Mouse (Mus musculus): ENCODE measurements at regions not wholly inside any gene's neighbourhood (a gene's known extent, or its start where the extent isn't known, plus 50 kb on each side); places are given as distances from the start of the nearest gene placed in this dataset.

DNA sequence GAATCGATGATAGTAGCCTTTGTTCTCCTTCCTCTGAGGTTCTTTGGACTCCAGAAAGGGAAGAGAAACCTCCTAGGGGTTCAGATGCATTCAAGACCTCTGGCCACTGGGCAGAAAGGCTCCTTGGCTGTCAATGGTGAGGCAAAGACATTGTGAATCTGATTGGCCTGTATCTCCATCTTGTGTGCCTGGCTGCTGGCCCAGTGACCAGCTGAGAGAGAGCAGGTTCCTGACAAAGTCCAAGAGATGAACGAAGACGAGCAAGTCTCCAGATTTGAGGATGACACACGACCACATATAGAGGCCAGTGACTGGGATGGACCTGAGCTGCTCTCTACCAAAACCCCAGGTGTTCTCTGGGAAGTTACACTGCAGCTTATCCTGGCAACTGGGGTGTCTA, 305.4 kb upstream of the Zmiz1 start:
- no peak for ATAC-seq (replicated peaks; ENCODE audit: extremely low read depth, insufficient read depth, low FRiP score)
- Histone ChIP-seq H3K4me3 (ENCODE audit: low read length) (no peak overlapping the region), H3K27me3 (ENCODE audit: control insufficient read depth, insufficient read depth, low read length) (no peaks in the 10 kb centered on the region), H3K27ac (ENCODE audit: low read length) (no peak overlapping the region), H3K4me2 (ENCODE audit: low read depth, low read length) (no peak overlapping the region), H3K9me3 (replicated peaks; ENCODE audit: control insufficient read depth, low read length) (no peaks in the 10 kb centered on the region), H3K4me1 (ENCODE audit: control insufficient read depth, insufficient read depth, low read length) (peaks cover 30% of the 10 kb centered on the region), H3K36me3 (ENCODE audit: control insufficient read depth, insufficient read depth) (no peaks in the 10 kb centered on the region), H3K9ac (ENCODE audit: low read length) (no peak overlapping the region)
- WGBS: 78% methylated on average over 4 of the region's 4 CpGs

DNA sequence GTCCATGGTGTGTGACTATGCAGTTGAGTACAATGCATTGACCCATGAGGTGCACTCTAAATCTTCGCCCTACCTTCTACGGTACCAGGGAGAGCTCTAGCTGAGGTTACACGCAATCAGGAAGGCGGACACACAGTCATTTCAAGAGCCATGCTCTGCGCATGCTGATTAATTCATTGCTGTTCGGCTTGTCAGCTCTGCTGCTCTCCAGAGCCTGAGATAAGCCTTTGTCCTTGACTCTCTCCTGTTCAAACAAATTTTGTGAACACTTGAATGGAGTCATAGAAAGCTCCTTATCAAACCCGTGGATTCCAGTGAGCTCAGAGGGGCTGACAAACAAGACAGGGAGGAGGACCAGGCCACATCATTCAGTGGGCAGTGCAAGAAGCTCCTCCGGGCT, 304.8 kb upstream of the Zmiz1 start:
- Histone ChIP-seq H3K36me3 (ENCODE audit: control insufficient read depth, insufficient read depth) (no peaks in the 10 kb centered on the region), H3K4me1 (ENCODE audit: control insufficient read depth, insufficient read depth, low read length) (peaks cover 30% of the 10 kb centered on the region), H3K4me2 (ENCODE audit: low read depth, low read length) (no peak overlapping the region), H3K27ac (ENCODE audit: low read length) (peak overlapping the region; percentile 65), H3K9me3 (replicated peaks; ENCODE audit: control insufficient read depth, low read length) (no peaks in the 10 kb centered on the region), H3K27me3 (ENCODE audit: control insufficient read depth, insufficient read depth, low read length) (no peaks in the 10 kb centered on the region), H3K9ac (ENCODE audit: low read length) (no peak overlapping the region), H3K4me3 (ENCODE audit: low read length) (no peak overlapping the region)
- peak; percentile 29; the same call in 1 of the 2 replicates for ATAC-seq (replicated peaks; ENCODE audit: extremely low read depth, insufficient read depth, low FRiP score)
- WGBS: 32% methylated on average over 8 of the region's 8 CpGs

DNA sequence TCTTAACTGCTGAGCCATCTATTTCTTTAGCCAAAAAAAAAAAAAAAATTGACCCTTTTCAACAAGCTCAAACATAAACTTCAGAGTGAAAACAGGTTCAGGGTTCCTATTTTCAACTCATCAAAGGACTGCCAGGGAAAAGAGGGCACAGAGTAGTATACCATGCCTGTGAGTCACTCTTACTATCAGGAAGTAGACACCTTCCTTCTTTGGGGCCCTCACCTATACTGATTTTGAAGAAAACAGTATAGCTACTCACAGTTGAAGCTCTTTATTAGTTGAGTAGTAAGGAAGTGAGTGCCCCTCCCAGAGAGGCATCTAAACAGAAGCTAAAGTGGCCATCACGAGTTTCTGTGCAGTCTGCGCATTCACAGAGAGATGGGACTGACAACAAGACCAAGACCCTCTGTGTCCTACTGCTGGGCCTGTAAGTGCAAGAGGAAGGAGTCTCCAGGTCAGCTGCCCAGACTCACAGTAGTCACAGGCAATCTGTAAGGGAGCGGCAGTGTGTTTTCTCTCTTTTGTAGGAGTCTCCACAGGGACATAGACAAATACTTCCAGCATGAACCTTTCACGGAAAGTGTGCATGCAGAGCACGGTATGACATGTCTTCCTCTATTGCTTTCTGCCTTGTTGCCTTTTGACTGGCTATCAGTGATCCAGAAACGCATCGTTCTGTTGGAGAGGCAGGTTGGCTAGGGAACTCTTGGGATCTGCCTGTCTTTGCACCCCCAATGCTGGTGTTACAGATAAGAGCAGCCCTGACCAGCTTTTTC, 303.8 kb upstream of the Zmiz1 start:
- Histone ChIP-seq H3K36me3 (ENCODE audit: control insufficient read depth, insufficient read depth) (no peaks in the 10 kb centered on the region), H3K4me1 (ENCODE audit: control insufficient read depth, insufficient read depth, low read length) (peaks cover 30% of the 10 kb centered on the region), H3K27me3 (ENCODE audit: control insufficient read depth, insufficient read depth, low read length) (no peaks in the 10 kb centered on the region), H3K9ac (ENCODE audit: low read length) (no peak overlapping the region), H3K4me3 (ENCODE audit: low read length) (no peak overlapping the region), H3K27ac (ENCODE audit: low read length) (peak overlapping the region; percentile 94), H3K9me3 (replicated peaks; ENCODE audit: control insufficient read depth, low read length) (no peaks in the 10 kb centered on the region), H3K4me2 (ENCODE audit: low read depth, low read length) (no peak overlapping the region)
- no peak for ATAC-seq (replicated peaks; ENCODE audit: extremely low read depth, insufficient read depth, low FRiP score)
- 49% methylated on average over 7 of the region's 7 CpGs for WGBS

DNA sequence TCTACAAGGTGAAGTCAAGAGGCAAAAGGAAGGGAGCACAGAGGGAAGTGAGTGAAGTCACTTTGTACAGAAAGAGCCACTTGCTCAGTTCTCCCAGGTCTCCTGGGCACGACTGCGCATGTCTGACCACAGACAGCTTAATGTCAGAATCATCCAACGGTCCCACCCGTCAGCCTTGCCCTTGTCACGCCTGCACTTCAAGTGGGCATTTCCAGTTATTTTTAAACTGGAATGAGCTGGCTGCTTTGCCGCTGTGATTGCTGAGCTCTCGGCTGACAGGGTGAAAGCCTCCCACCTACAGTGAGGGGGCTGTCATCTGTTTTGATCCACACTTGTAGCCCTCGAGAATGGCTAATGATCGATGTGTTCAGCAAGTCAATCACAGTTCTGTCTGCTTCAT, 302.8 kb upstream of the Zmiz1 start:
- Histone ChIP-seq H3K9ac (ENCODE audit: low read length) (peak overlapping the region; percentile 44), H3K27ac (ENCODE audit: low read length) (peak overlapping the region; percentile 94)

DNA sequence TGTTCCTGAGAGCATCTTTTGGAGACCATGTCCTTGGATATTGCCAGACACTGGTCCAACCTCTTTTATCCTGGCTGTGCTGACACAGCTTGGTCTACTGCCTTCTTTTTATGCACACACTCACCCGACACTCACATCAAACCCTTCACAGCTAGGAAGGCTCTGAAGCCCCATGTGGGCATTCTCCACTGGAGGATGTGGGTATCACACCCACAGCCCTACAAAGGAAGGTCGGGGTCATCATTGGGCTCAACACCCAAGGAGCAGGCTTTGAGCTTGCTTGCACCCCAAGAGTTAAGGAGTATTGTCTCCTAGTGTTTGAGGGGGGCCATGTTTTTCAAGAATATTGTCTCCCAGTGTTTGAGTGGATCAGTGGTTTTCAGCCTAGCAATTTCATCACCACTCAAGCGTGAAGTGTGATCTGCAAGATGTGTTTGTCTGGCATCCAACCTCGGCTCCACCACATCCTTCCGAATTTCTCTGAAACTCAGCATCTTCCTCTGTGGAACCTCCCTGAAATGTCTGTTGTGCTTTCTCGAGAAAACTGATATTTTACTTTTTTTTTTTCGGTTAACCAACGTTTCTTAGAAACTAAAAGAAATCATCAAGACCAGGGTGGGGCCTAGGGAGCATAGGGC, 297.2 kb upstream of the Zmiz1 start:
- WGBS: 74% methylated on average over 8 of the region's 8 CpGs
- peaks cover 11% of the 10 kb centered on the region for H3K4me1 ChIP-seq (ENCODE audit: control insufficient read depth, insufficient read depth, low read length)
- H3K27ac ChIP-seq (ENCODE audit: low read length): no peak overlapping the region
- no peak overlapping the region for H3K4me3 ChIP-seq (ENCODE audit: low read length)
- no peak overlapping the region for H3K9ac ChIP-seq (ENCODE audit: low read length)
- H3K9me3 ChIP-seq (replicated peaks; ENCODE audit: control insufficient read depth, low read length): no peaks in the 10 kb centered on the region
- ATAC-seq (replicated peaks; ENCODE audit: extremely low read depth, insufficient read depth, low FRiP score): no peak
- no peaks in the 10 kb centered on the region for H3K36me3 ChIP-seq (ENCODE audit: control insufficient read depth, insufficient read depth)
- no peak overlapping the region for H3K4me2 ChIP-seq (ENCODE audit: low read depth, low read length)
- no peaks in the 10 kb centered on the region for H3K27me3 ChIP-seq (ENCODE audit: control insufficient read depth, insufficient read depth, low read length)

More for the DNA sequence above, 302.8 kb upstream of the Zmiz1 start:
- H3K27me3 ChIP-seq (ENCODE audit: control insufficient read depth, insufficient read depth, low read length): no peaks in the 10 kb centered on the region
- H3K4me2 ChIP-seq (ENCODE audit: low read depth, low read length): peak overlapping the region; percentile 46
- 24% methylated on average over 9 of the region's 9 CpGs for WGBS
- H3K4me1 ChIP-seq (ENCODE audit: control insufficient read depth, insufficient read depth, low read length): peaks cover 30% of the 10 kb centered on the region
- H3K4me3 ChIP-seq (ENCODE audit: low read length): no peak overlapping the region
- no peaks in the 10 kb centered on the region for H3K9me3 ChIP-seq (replicated peaks; ENCODE audit: control insufficient read depth, low read length)
- no peaks in the 10 kb centered on the region for H3K36me3 ChIP-seq (ENCODE audit: control insufficient read depth, insufficient read depth)
- peak; percentile 83 for ATAC-seq (replicated peaks; ENCODE audit: extremely low read depth, insufficient read depth, low FRiP score)

DNA sequence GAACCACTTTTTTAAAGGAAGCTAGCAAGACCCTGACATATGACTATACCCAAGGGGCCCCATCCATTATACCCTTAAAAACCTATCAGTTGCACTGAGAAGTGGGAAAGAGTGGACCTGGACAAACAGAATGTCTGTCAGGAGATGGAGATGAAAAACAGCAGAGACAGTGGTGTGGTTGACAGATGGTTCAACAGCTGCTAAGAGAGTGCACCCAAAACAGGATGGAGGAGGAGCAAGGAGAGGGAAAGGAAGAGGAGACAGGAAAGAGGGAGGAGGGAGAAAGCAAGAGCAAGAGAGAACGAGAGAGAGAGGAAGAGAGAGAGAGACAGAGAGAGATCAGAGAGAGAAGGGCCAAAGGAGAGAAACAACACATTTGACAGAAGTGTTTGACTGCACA, 292.8 kb upstream of the Zmiz1 start:
- H3K36me3 ChIP-seq (ENCODE audit: control insufficient read depth, insufficient read depth): no peaks in the 10 kb centered on the region
- peaks cover 22% of the 10 kb centered on the region for H3K4me1 ChIP-seq (ENCODE audit: control insufficient read depth, insufficient read depth, low read length)
- no peak overlapping the region for H3K4me2 ChIP-seq (ENCODE audit: low read depth, low read length)
- 32% methylated on average over 1 of the region's 1 CpGs for WGBS
- no peaks in the 10 kb centered on the region for H3K27me3 ChIP-seq (ENCODE audit: control insufficient read depth, insufficient read depth, low read length)
- no peaks in the 10 kb centered on the region for H3K9me3 ChIP-seq (replicated peaks; ENCODE audit: control insufficient read depth, low read length)
- no peak overlapping the region for H3K9ac ChIP-seq (ENCODE audit: low read length)
- H3K4me3 ChIP-seq (ENCODE audit: low read length): no peak overlapping the region
- ATAC-seq (replicated peaks; ENCODE audit: extremely low read depth, insufficient read depth, low FRiP score): no peak
- no peak overlapping the region for H3K27ac ChIP-seq (ENCODE audit: low read length)

DNA sequence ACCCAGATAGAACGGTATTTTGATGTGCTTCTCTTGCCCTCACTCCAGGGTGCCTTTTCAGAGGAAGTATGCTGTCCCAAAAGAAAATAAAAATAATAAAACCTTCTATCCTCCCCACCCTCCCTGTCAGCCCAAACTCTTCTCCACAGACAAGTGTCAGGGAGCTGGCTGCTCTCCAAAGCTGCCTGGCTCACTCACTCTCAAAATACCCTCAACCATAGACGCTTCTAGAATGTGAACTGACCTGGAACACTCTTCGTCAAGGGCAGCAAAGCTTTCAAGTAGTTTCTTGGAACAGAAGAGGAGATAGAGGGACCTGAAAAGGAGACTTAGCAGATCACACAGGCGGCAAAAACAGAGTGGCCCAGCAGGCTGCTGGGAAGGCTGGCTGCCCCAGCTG, 291.4 kb upstream of the Zmiz1 start:
- H3K9me3 ChIP-seq (replicated peaks; ENCODE audit: control insufficient read depth, low read length): no peaks in the 10 kb centered on the region
- H3K27me3 ChIP-seq (ENCODE audit: control insufficient read depth, insufficient read depth, low read length): no peaks in the 10 kb centered on the region
- no peak overlapping the region for H3K4me3 ChIP-seq (ENCODE audit: low read length)
- H3K9ac ChIP-seq (ENCODE audit: low read length): peak overlapping the region; percentile 12; the same call in 1 of the 2 replicates
- WGBS: 30% methylated on average over 4 of the region's 4 CpGs
- H3K4me1 ChIP-seq (ENCODE audit: control insufficient read depth, insufficient read depth, low read length): peaks cover 22% of the 10 kb centered on the region
- H3K27ac ChIP-seq (ENCODE audit: low read length): peak overlapping the region; percentile 83
- no peaks in the 10 kb centered on the region for H3K36me3 ChIP-seq (ENCODE audit: control insufficient read depth, insufficient read depth)
- ATAC-seq (replicated peaks; ENCODE audit: extremely low read depth, insufficient read depth, low FRiP score): no peak; the same call in 1 of the 2 replicates
- no peak overlapping the region for H3K4me2 ChIP-seq (ENCODE audit: low read depth, low read length)

DNA sequence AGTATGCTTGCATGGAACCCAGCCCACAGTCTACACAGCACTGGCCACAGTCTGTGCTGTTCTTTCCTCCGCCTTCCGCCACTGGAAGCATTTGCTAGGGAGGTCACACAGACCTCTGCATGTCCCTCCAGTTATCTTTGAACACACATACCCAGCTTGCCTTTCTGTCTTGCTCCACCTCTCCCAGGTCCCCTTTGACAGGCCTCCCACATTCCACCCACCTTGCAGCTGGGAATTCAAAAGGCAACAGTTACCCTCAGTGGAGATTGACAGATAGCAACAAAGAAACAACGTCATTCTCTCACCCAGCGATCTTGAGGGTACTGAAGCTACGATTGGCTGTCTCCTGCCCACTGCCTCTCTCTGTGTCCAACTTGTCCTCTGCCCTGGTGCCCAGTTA, 290.7 kb upstream of the Zmiz1 start:
- ATAC-seq (replicated peaks; ENCODE audit: extremely low read depth, insufficient read depth, low FRiP score): no peak
- Histone ChIP-seq H3K4me2 (ENCODE audit: low read depth, low read length) (no peak overlapping the region), H3K9me3 (replicated peaks; ENCODE audit: control insufficient read depth, low read length) (no peaks in the 10 kb centered on the region), H3K27ac (ENCODE audit: low read length) (peak overlapping the region; percentile 83), H3K4me3 (ENCODE audit: low read length) (no peak overlapping the region), H3K4me1 (ENCODE audit: control insufficient read depth, insufficient read depth, low read length) (peaks cover 22% of the 10 kb centered on the region), H3K27me3 (ENCODE audit: control insufficient read depth, insufficient read depth, low read length) (no peaks in the 10 kb centered on the region), H3K36me3 (ENCODE audit: control insufficient read depth, insufficient read depth) (no peaks in the 10 kb centered on the region), H3K9ac (ENCODE audit: low read length) (no peak overlapping the region)
- 47% methylated on average over 5 of the region's 5 CpGs for WGBS

DNA sequence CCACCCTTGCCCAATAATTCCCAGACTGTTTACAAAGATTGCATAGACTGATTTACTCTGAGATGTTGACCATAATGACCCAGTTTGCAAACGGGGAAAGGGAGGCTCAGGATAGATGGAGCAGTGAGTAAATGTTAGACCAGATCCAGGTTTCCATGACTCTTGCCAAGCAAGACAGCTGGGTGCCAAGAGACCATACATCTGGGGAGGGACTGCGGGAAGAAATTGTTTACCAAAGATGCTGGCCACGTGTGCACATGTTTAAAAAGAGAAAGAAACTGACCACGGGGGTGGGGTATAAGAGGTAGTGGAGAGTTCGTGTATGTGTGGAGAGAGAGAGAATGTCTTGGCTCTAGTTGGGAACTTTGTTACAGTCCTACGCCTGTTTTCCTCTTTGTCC, 285.7 kb upstream of the Zmiz1 start:
- no peak for ATAC-seq (replicated peaks; ENCODE audit: extremely low read depth, insufficient read depth, low FRiP score)
- H3K9ac ChIP-seq (ENCODE audit: low read length): no peak overlapping the region
- H3K27ac ChIP-seq (ENCODE audit: low read length): no peak overlapping the region
- peaks cover 8% of the 10 kb centered on the region for H3K4me1 ChIP-seq (ENCODE audit: control insufficient read depth, insufficient read depth, low read length)
- WGBS: 49% methylated on average over 6 of the region's 6 CpGs
- no peaks in the 10 kb centered on the region for H3K27me3 ChIP-seq (ENCODE audit: control insufficient read depth, insufficient read depth, low read length)
- H3K9me3 ChIP-seq (replicated peaks; ENCODE audit: control insufficient read depth, low read length): no peaks in the 10 kb centered on the region
- no peak overlapping the region for H3K4me2 ChIP-seq (ENCODE audit: low read depth, low read length)
- no peak overlapping the region for H3K4me3 ChIP-seq (ENCODE audit: low read length)
- no peaks in the 10 kb centered on the region for H3K36me3 ChIP-seq (ENCODE audit: control insufficient read depth, insufficient read depth)

Measured in heart, embryonic 16.5 days (tissue).